Mouse (Mus musculus) cerebellum, adult (tissue): ENCODE results near the gene Supt16.

ENCODE experiments used
- ATAC-seq: cut with Nextera tagmentation; 2 replicates; pipeline ENCODE4 v1.9.2; 2017; ENCODE audit warnings: mild to moderate bottlenecking, moderate library complexity, mixed read lengths; ENCODE audit not compliant: insufficient number of reproducible peaks, low FRiP score, low TSS enrichment

Gene Supt16

GRCm38 (mm10) chr14:52197156-52197878 lies at the start of gene Supt16:
Gene Supt16 (minus strand): TSS chr14:52197416.
- peak; percentile 91 for ATAC-seq

GRCm38 (mm10) chr14:52246129-52246528 lies 48.9 kb upstream of the Supt16 start:
- ATAC-seq = no peak

- ATAC-seq = no peak
Observed at GRCm38 (mm10) chr14:52244690-52245042, 47.5 kb upstream of the Supt16 start.

- peak; percentile 99 for ATAC-seq
Observed at GRCm38 (mm10) chr14:52244041-52244689, 46.9 kb upstream of the Supt16 start.

- no peak for ATAC-seq
Observed at GRCm38 (mm10) chr14:52236216-52236615, 39.0 kb upstream of the Supt16 start.

- no peak for ATAC-seq
Observed at GRCm38 (mm10) chr14:52235165-52235564, 37.9 kb upstream of the Supt16 start.

- ATAC-seq = no peak
Observed at GRCm38 (mm10) chr14:52232249-52232648, 35.0 kb upstream of the Supt16 start.

GRCm38 (mm10) chr14:52225972-52226371 lies 28.8 kb upstream of the Supt16 start:
- no peak for ATAC-seq

GRCm38 (mm10) chr14:52217261-52217660 lies 20.0 kb upstream of the Supt16 start:
- ATAC-seq = no peak

GRCm38 (mm10) chr14:52199412-52199811 lies 2.2 kb upstream of the Supt16 start:
- no peak for ATAC-seq

- ATAC-seq = no peak
Observed at GRCm38 (mm10) chr14:52198141-52198540, 925 bp upstream of the Supt16 start.

GRCm38 (mm10) chr14:52196230-52197155 lies 723 bp downstream of the Supt16 start:
- 0 out of 2 replicates have a peak, but pooled peaks have one; percentile 8 for ATAC-seq

- ATAC-seq = no peak
Observed at GRCm38 (mm10) chr14:52195691-52196090, 1.5 kb downstream of the Supt16 start.

- no peak; the same call in 1 of the 2 replicates for ATAC-seq
Observed at GRCm38 (mm10) chr14:52190740-52191359, 6.4 kb downstream of the Supt16 start.

- ATAC-seq = no peak
Observed at GRCm38 (mm10) chr14:52189519-52189918, 7.7 kb downstream of the Supt16 start.

- ATAC-seq = no peak
Observed at GRCm38 (mm10) chr14:52188788-52189187, 8.4 kb downstream of the Supt16 start.

GRCm38 (mm10) chr14:52166571-52166970 lies 30.6 kb downstream of the Supt16 start:
- no peak for ATAC-seq

- no peak for ATAC-seq
Observed at GRCm38 (mm10) chr14:52160911-52161310, 36.3 kb downstream of the Supt16 start.

GRCm38 (mm10) chr14:52155008-52155407 lies 42.2 kb downstream of the Supt16 start:
- ATAC-seq = no peak

GRCm38 (mm10) chr14:52152613-52153012 lies 44.6 kb downstream of the Supt16 start:
- no peak for ATAC-seq
